Mouse (Mus musculus): ENCODE data around the gene Arxes2.
"Not testable (repeated sequence)": the region's sequence is repeated elsewhere in the genome, so short reads cannot be mapped to it uniquely, and the experiment has no call there.

Gene Arxes2

GRCm38 (mm10) chrX:135993664-135994119 is at the start of gene Arxes2:
TSS of gene Arxes2 (plus strand) at chrX:135993824.
- peak; percentile 13 for DNase-seq

- no peak for DNase-seq
Measured at GRCm38 (mm10) chrX:135948699-135949437, 44.8 kb upstream of the Arxes2 start.

- no peak for DNase-seq
Measured at GRCm38 (mm10) chrX:135956988-135957690, 36.5 kb upstream of the Arxes2 start.

- DNase-seq, result no peak
Measured at GRCm38 (mm10) chrX:135957691-135958081, 35.9 kb upstream of the Arxes2 start.

- DNase-seq, result no peak
Measured at GRCm38 (mm10) chrX:135958589-135959225, 34.9 kb upstream of the Arxes2 start.

- no peak for DNase-seq
Measured at GRCm38 (mm10) chrX:135959536-135959935, 34.1 kb upstream of the Arxes2 start.

- no peak for DNase-seq
Measured at GRCm38 (mm10) chrX:135962342-135962741, 31.3 kb upstream of the Arxes2 start.

- no peak for DNase-seq
Measured at GRCm38 (mm10) chrX:135963130-135963529, 30.5 kb upstream of the Arxes2 start.

GRCm38 (mm10) chrX:135963629-135964028 is 30.0 kb upstream of the Arxes2 start:
- peak; percentile 2 for DNase-seq

GRCm38 (mm10) chrX:135973597-135974423 is 19.8 kb upstream of the Arxes2 start:
- DNase-seq, result no peak

- DNase-seq, result no peak
Measured at GRCm38 (mm10) chrX:135974424-135975225, 19.0 kb upstream of the Arxes2 start.

- peak; percentile 64 for DNase-seq
Measured at GRCm38 (mm10) chrX:135975226-135975552, 18.4 kb upstream of the Arxes2 start.

- DNase-seq, result no peak
Measured at GRCm38 (mm10) chrX:135984539-135985260, 8.9 kb upstream of the Arxes2 start.

GRCm38 (mm10) chrX:135986267-135986666 is 7.4 kb upstream of the Arxes2 start:
- no peak for DNase-seq

GRCm38 (mm10) chrX:135990661-135991060 is 3.0 kb upstream of the Arxes2 start:
- no peak for DNase-seq

- not testable (repeated sequence) for DNase-seq
Measured at GRCm38 (mm10) chrX:135993192-135993594, 431 bp upstream of the Arxes2 start.

GRCm38 (mm10) chrX:136007199-136007843 is 13.7 kb downstream of the Arxes2 start:
- no peak for DNase-seq

- no peak for DNase-seq
Measured at GRCm38 (mm10) chrX:136014392-136014791, 20.8 kb downstream of the Arxes2 start.

- DNase-seq, result no peak
Measured at GRCm38 (mm10) chrX:136030331-136030730, 36.7 kb downstream of the Arxes2 start.

Data from thymus, postnatal 25 days (tissue).